Mouse (Mus musculus): ENCODE data around the gene Hist1h3d. TPM values are rescaled to one million over a fixed set of nuclear protein-coding genes. Genes with fewer than 3 reads are reported as not detected.

The Hist1h3d gene
- polyA plus RNA-seq (2012; rRNA removed) = 21.8 and 24.7 TPM in 2 replicates

DNA sequence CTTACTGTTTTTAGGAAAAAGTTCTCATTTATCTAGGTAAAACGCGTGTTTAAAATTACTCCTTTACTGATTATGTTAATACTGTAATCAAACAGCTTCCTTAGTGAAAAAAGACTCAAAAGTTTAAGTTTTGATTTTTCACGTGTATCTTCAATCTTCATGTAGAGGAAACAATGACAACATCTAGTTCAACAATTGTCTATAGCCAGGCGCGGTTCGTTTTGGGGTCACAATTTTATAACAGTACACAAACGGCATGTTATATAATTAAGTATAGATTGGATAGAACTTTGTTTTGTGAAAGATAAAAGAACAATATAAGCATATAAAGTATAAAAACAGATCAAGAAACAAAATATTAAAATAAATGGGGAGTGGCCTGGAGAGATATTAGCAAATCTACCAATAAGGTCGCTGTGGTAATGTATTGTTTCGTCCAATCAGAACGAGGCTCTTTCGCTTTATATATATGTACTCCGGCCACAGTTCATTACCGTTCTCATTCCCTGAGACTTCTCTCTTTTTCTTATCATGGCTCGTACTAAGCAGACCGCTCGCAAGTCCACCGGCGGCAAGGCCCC, at the start of gene Hist1h3d:
Gene Hist1h3d (plus strand): TSS at position 493 of the 581 bp plus-strand sequence.
- TF ChIP-seq POLR2A (IDR thresholded peaks at IDR 0.05; ENCODE audit: borderline replicate concordance, extremely low read depth, insufficient read depth, insufficient read length, poor library complexity, severe bottlenecking) (no peak), CTCF (IDR thresholded peaks at IDR 0.05; ENCODE audit: borderline replicate concordance, extremely low read depth, insufficient read depth, insufficient read length) (no peak)
- peak; percentile 96 for DNase-seq (ENCODE audit: low read depth)

- no peak for DNase-seq (ENCODE audit: low read depth)
- TF ChIP-seq POLR2A (IDR thresholded peaks at IDR 0.05; ENCODE audit: borderline replicate concordance, extremely low read depth, insufficient read depth, insufficient read length, poor library complexity, severe bottlenecking) = no peak
- no peak for TF ChIP-seq CTCF (IDR thresholded peaks at IDR 0.05; ENCODE audit: borderline replicate concordance, extremely low read depth, insufficient read depth, insufficient read length)
These were observed 49.7 kb upstream of the Hist1h3d start for GRCm38 (mm10) chr13:23525901-23526300.

DNA sequence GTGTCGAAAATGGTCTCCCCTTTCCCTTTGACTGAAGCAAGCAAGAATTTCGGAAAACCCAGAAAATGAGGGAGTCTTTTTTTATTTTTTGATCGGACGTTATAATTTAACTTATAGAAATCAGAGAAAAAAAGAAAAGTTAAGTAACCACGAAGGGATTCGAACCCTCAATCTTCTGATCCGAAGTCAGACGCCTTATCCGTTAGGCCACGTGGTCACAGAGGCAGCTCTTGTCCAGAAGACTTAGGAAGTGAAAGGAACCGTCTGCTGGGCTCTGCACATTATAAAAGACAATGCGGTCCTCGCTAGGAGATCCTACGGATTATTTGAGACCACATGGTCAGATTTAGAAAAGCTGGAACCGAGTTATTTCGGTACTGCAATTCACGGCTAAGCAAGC, 49.3 kb upstream of the Hist1h3d start:
- peak; percentile 96 for DNase-seq (ENCODE audit: low read depth)
- TF ChIP-seq POLR2A (IDR thresholded peaks at IDR 0.05; ENCODE audit: borderline replicate concordance, extremely low read depth, insufficient read depth, insufficient read length, poor library complexity, severe bottlenecking) (no peak), CTCF (IDR thresholded peaks at IDR 0.05; ENCODE audit: borderline replicate concordance, extremely low read depth, insufficient read depth, insufficient read length) (no peak)

DNA sequence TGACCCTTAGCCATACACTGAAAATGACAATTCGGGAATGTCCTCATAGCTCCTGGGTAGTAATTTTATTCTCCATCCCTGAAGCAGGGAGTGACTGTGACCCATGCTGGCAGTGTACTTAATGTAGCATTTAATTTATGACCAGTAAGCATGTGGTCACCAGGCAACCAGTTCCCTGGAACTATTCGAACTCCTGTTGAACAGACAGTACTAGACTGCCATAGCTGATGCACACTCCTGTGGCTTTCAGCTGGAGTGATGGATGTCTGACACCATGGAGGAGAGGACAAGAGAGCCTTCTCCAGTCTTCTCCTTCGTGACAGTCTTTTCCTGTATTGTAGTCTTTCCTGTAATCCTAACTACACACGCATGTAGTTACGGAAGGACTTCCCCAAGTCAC, 46.6 kb upstream of the Hist1h3d start:
- no peak for TF ChIP-seq POLR2A (IDR thresholded peaks at IDR 0.05; ENCODE audit: borderline replicate concordance, extremely low read depth, insufficient read depth, insufficient read length, poor library complexity, severe bottlenecking)
- no peak for TF ChIP-seq CTCF (IDR thresholded peaks at IDR 0.05; ENCODE audit: borderline replicate concordance, extremely low read depth, insufficient read depth, insufficient read length)
- DNase-seq (ENCODE audit: low read depth) = peak; percentile 15

DNA sequence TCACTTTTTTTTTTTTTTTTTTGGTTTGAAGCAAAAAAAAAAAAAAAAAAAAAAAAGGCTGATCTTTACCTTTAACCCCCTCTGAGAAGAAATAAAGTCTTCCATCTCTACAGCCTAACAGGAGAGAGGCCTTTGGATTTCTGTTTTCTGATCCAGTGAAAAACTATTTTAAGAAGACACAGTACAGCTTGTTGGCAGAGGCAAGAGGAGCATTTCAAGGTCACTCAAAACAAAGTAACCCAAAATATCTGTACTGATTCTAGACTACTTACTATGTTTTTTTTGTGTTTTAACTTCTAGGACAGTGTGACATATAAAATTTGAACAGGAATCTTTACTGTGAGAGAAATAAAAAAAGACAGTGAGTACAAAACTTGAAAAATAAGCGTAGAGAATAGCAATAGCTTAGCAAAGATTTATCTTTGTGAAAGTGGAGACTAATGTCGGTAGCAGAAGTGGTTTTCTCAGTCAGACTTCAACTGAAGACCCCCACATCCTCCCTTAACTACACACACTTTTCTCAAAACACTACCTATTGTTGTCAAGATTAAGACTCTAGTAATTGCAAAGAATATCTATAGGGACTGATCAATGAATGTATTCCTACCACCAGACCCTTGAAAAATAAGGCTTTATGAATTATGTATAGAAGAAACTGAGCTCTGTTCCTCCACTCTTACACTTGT, 45.9 kb upstream of the Hist1h3d start:
- DNase-seq (ENCODE audit: low read depth) = no peak
- TF ChIP-seq POLR2A (IDR thresholded peaks at IDR 0.05; ENCODE audit: borderline replicate concordance, extremely low read depth, insufficient read depth, insufficient read length, poor library complexity, severe bottlenecking) (no peak), CTCF (IDR thresholded peaks at IDR 0.05; ENCODE audit: borderline replicate concordance, extremely low read depth, insufficient read depth, insufficient read length) (no peak)

- DNase-seq (ENCODE audit: low read depth) = peak; percentile 78
- TF ChIP-seq CTCF (IDR thresholded peaks at IDR 0.05; ENCODE audit: borderline replicate concordance, extremely low read depth, insufficient read depth, insufficient read length) = no peak
- TF ChIP-seq POLR2A (IDR thresholded peaks at IDR 0.05; ENCODE audit: borderline replicate concordance, extremely low read depth, insufficient read depth, insufficient read length, poor library complexity, severe bottlenecking) = no peak
These were observed 45.2 kb upstream of the Hist1h3d start for GRCm38 (mm10) chr13:23530181-23530900.

DNA sequence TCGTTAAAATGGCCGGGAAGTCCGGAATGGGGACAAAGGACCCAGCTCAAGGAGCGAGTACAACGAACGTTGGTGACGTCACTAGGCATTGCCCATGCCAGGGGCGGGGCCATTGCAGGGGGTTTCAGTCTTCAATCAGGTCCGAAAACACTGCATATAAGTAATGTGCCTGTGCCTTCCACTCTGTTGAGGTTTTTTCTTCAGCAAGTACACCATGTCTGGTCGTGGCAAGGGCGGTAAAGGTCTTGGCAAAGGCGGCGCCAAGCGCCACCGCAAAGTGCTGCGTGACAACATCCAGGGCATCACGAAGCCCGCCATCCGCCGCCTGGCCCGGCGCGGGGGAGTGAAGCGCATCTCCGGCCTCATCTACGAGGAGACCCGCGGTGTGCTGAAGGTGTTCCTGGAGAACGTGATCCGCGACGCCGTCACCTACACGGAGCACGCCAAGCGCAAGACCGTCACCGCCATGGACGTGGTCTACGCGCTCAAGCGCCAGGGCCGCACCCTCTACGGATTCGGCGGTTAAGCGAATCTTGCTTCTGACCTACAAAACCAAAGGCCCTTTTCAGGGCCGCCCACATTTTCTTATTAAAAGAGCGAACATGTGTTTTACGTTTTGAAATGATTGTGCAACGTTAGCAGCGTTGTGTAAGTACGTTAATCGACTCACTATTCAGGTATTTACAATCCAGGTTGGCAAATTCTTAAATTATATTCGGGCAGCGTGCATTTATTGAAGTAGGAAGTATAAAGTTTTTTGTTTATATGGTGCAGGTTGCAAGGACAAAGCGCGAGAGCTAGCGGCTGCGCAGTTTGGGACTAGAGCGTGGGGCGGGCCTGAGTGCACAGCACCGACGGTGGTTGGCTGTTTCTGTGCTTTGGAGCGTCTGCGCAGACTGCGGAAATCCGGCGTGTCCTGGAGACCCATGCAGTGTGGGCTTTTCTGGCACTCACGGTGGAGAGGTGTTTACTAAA, 44.4 kb upstream of the Hist1h3d start, which contains the start of gene Hist1h4h:
Gene Hist1h4h (plus strand): TSS at position 150 of the 975 bp plus-strand sequence.
- peak; percentile 99 for DNase-seq (ENCODE audit: low read depth)
- TF ChIP-seq POLR2A (IDR thresholded peaks at IDR 0.05; ENCODE audit: borderline replicate concordance, extremely low read depth, insufficient read depth, insufficient read length, poor library complexity, severe bottlenecking) (peak; percentile 76; the same call in 1 of the 2 replicates), CTCF (IDR thresholded peaks at IDR 0.05; ENCODE audit: borderline replicate concordance, extremely low read depth, insufficient read depth, insufficient read length) (no peak)

- no peak for TF ChIP-seq POLR2A (IDR thresholded peaks at IDR 0.05; ENCODE audit: borderline replicate concordance, extremely low read depth, insufficient read depth, insufficient read length, poor library complexity, severe bottlenecking)
- TF ChIP-seq CTCF (IDR thresholded peaks at IDR 0.05; ENCODE audit: borderline replicate concordance, extremely low read depth, insufficient read depth, insufficient read length) = no peak
- DNase-seq (ENCODE audit: low read depth) = peak; percentile 23
These were observed 43.1 kb upstream of the Hist1h3d start for GRCm38 (mm10) chr13:23532262-23533075.

GRCm38 (mm10) chr13:23533560-23534367, 41.8 kb upstream of the Hist1h3d start, which contains the start of gene Hist1h2af:
Gene Hist1h2af (plus strand): TSS chr13:23533906.
- DNase-seq (ENCODE audit: low read depth) = peak; percentile 97

Data from brain, embryonic 14.5 days (tissue).